Mouse (Mus musculus) cerebellum, adult 2 months (tissue): ENCODE measurements at regions not wholly inside any gene's neighbourhood (a gene's known extent, or its start where the extent isn't known, plus 50 kb on each side); places are given as distances from the start of the nearest gene placed in this dataset.

ENCODE experiments used
- CTCF ChIP-seq: fragments of 200-500 bp; IDR thresholded peaks from 2 replicates; pipeline ENCODE4 v1.5.1; 2011; ENCODE audit warnings: low read depth, mild to moderate bottlenecking, control low read depth, low read length, moderate library complexity, borderline replicate concordance; ENCODE audit not compliant: insufficient read depth
- POLR2A ChIP-seq: fragments of 200-500 bp; IDR thresholded peaks from 2 replicates; pipeline ENCODE4 v1.6.1; 2011; ENCODE audit warnings: low read length, control low read depth, borderline replicate concordance; ENCODE audit not compliant: insufficient read depth

DNA sequence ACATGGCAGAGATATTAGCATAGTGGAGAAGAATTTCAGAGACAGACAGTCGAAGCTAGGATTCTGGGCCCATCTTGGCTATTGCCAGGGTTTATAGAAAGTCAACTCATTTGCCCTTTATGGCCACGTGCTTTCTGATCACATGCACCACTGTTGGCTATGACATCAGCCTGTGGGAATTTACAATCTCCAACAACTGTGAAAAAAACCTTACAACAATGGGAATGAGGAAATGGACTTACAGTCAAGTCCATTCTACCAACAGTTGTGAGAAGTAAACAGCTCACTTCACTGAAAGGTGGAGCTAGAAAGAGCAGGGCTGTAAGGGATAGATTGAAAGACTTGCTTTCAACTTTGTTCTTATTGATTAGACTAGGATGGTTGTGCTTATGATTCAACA is 356.1 kb upstream of the Ddhd1 start:
- TF ChIP-seq CTCF, result no peak
- TF ChIP-seq POLR2A, result no peak
